Mouse (Mus musculus) C2C12 (cell line): ENCODE results near the gene Scamp4. TPM values are rescaled to one million over a fixed set of nuclear protein-coding genes. Genes with fewer than 3 reads are reported as not detected.

Experiments used
- H3K27me3 ChIP-seq: one replicate; pipeline ENCODE4 v1.6.1; 2011; ENCODE audit not compliant: control insufficient read depth, insufficient read depth, insufficient read length
- H3K36me3 ChIP-seq: one replicate; pipeline ENCODE4 v1.6.1; 2011; ENCODE audit not compliant: control insufficient read depth, insufficient read depth
- H3K4me3 ChIP-seq: one replicate; pipeline ENCODE4 v1.5.1; 2011; ENCODE audit warnings: mild to moderate bottlenecking, control low read depth; ENCODE audit not compliant: poor library complexity, insufficient read depth, severe bottlenecking
- H3K79me2 ChIP-seq: one replicate; pipeline ENCODE4 v1.6.1; 2011; ENCODE audit not compliant: control insufficient read depth, insufficient read depth
- H3K79me3 ChIP-seq: one replicate; pipeline ENCODE4 v1.6.1; 2011; ENCODE audit warnings: low read depth, control low read depth
- H3ac ChIP-seq: one replicate; pipeline ENCODE3; 2011; ENCODE audit warnings: low read depth; ENCODE audit not compliant: control insufficient read depth, insufficient read length
- CEBPB ChIP-seq: IDR thresholded peaks from one replicate; pipeline ENCODE4 v1.6.1; 2011; ENCODE audit warnings: low read depth, mild to moderate bottlenecking, control low read depth, moderate library complexity
- CTCF ChIP-seq: IDR thresholded peaks from one replicate; pipeline ENCODE4 v1.5.1; 2011; ENCODE audit not compliant: control insufficient read depth, insufficient read depth, insufficient read length
- FOSL1 ChIP-seq: IDR thresholded peaks from one replicate; pipeline ENCODE4 v1.8.0; 2011; ENCODE audit warnings: mild to moderate bottlenecking, low read length; ENCODE audit not compliant: poor library complexity, insufficient read depth, severe bottlenecking
- MAX ChIP-seq: IDR thresholded peaks from one replicate; pipeline ENCODE4 v1.6.1; 2011; ENCODE audit warnings: mild to moderate bottlenecking, control low read depth
- MYOD1 ChIP-seq: IDR thresholded peaks from one replicate; pipeline ENCODE4 v1.6.1; 2011; ENCODE audit warnings: low read depth; ENCODE audit not compliant: control insufficient read depth, insufficient read length
- MYOG ChIP-seq: IDR thresholded peaks from one replicate; pipeline ENCODE4 v1.6.1; 2011; ENCODE audit not compliant: control insufficient read depth, insufficient read length; ENCODE audit errors: extremely low read depth
- USF1 ChIP-seq: IDR thresholded peaks from one replicate; pipeline ENCODE4 v1.6.1; 2011; ENCODE audit warnings: low read depth, mild to moderate bottlenecking, control low read depth, moderate library complexity
- polyA plus RNA-seq: library from polyadenylated mRNA; unstranded; fragments of >200 nt; fragmentation: generic; extraction: Trizol; gene quantifications from one replicate; pipeline ENCODE4 v1.2.1, GENCODE M21; 2012; ENCODE audit warnings: missing spikeins

Gene Scamp4
- polyA plus RNA-seq, 1 experiment, result 119 TPM

- H3K36me3 ChIP-seq, result peaks cover 16% of the 10 kb centered on the region
- TF ChIP-seq FOSL1 (no peak), CTCF (no peak), USF1 (no peak), MYOD1 (no peak), CEBPB (no peak), MAX (no peak), MYOG (no peak)
These were observed 31.5 kb upstream of the Scamp4 start for GRCm38 (mm10) chr10:80570871-80571836.

GRCm38 (mm10) chr10:80572477-80572876 lies 30.2 kb upstream of the Scamp4 start:
- Histone ChIP-seq H3K4me3 (no peak overlapping the region), H3K36me3 (peaks cover 11% of the 10 kb centered on the region), H3ac (no peak overlapping the region), H3K79me3 (peaks cover 70% of the 10 kb centered on the region), H3K27me3 (no peaks in the 10 kb centered on the region), H3K79me2 (peaks cover 88% of the 10 kb centered on the region)
- TF ChIP-seq MAX (no peak), CTCF (no peak), MYOG (no peak), CEBPB (no peak), FOSL1 (no peak)

More at GRCm38 (mm10) chr10:80570871-80571836, 31.5 kb upstream of the Scamp4 start:
- Histone ChIP-seq H3K27me3 (no peaks in the 10 kb centered on the region), H3K79me3 (peaks cover 66% of the 10 kb centered on the region), H3ac (no peak overlapping the region), H3K79me2 (peaks cover 79% of the 10 kb centered on the region), H3K4me3 (no peak overlapping the region)

- H3K36me3 ChIP-seq, result peaks cover 7% of the 10 kb centered on the region
- no peak overlapping the region for H3ac ChIP-seq
- H3K79me2 ChIP-seq, result peaks cover 81% of the 10 kb centered on the region
- no peaks in the 10 kb centered on the region for H3K27me3 ChIP-seq
- TF ChIP-seq FOSL1, result no peak
- no peak for TF ChIP-seq CTCF
- TF ChIP-seq MYOD1, result no peak
- no peak for TF ChIP-seq MAX
- TF ChIP-seq MYOG, result no peak
- no peak for TF ChIP-seq CEBPB
- no peak for TF ChIP-seq USF1
- H3K4me3 ChIP-seq, result no peak overlapping the region
- H3K79me3 ChIP-seq, result peaks cover 70% of the 10 kb centered on the region
These were observed 28.7 kb upstream of the Scamp4 start for GRCm38 (mm10) chr10:80573944-80574343.

GRCm38 (mm10) chr10:80574896-80575295 lies 27.8 kb upstream of the Scamp4 start:
- no peak overlapping the region for H3ac ChIP-seq
- H3K27me3 ChIP-seq, result no peaks in the 10 kb centered on the region
- peaks cover 7% of the 10 kb centered on the region for H3K36me3 ChIP-seq
- TF ChIP-seq USF1, result no peak
- no peak for TF ChIP-seq FOSL1
- TF ChIP-seq CTCF, result no peak
- TF ChIP-seq MAX, result no peak
- TF ChIP-seq MYOG, result no peak
- no peak for TF ChIP-seq CEBPB
- no peak for TF ChIP-seq MYOD1
- peaks cover 72% of the 10 kb centered on the region for H3K79me2 ChIP-seq
- no peak overlapping the region for H3K4me3 ChIP-seq
- H3K79me3 ChIP-seq, result peaks cover 65% of the 10 kb centered on the region

GRCm38 (mm10) chr10:80575925-80576324 lies 26.7 kb upstream of the Scamp4 start:
- H3K79me2 ChIP-seq, result peaks cover 62% of the 10 kb centered on the region
- no peaks in the 10 kb centered on the region for H3K27me3 ChIP-seq
- H3K36me3 ChIP-seq, result peaks cover 7% of the 10 kb centered on the region
- no peak for TF ChIP-seq FOSL1
- TF ChIP-seq USF1, result no peak
- no peak for TF ChIP-seq MYOG
- TF ChIP-seq MAX, result no peak
- TF ChIP-seq MYOD1, result no peak
- no peak for TF ChIP-seq CEBPB
- no peak for TF ChIP-seq CTCF
- H3ac ChIP-seq, result peak overlapping the region; percentile 98
- H3K79me3 ChIP-seq, result peaks cover 55% of the 10 kb centered on the region
- peak overlapping the region; percentile 87 for H3K4me3 ChIP-seq
